Mouse (Mus musculus) heart, adult 2 months (tissue): Measurements from ENCODE around the gene Prrt1. TPM values are rescaled to one million over a fixed set of nuclear protein-coding genes. Genes with fewer than 3 reads are reported as not detected.
A peak's percentile ranks its signal among the peaks of the same experiment; 100 is the strongest.

Source experiments
- DNase-seq, 2 experiments: peaks; one replicate each; pipeline ENCODE4 v3.0.0; 2021
- H3K27ac ChIP-seq: fragments of 200-600 bp; 2 replicates; pipeline ENCODE4 v1.8.1; 2022
- H3K27me3 ChIP-seq: fragments of 200-500 bp; 2 replicates; pipeline ENCODE4 v1.6.1; 2012; ENCODE audit warnings: mild to moderate bottlenecking, low read length, inconsistent platforms, mixed read lengths; ENCODE audit not compliant: control insufficient read depth, insufficient read depth
- H3K36me3 ChIP-seq: fragments of 200-500 bp; 2 replicates; pipeline ENCODE4 v1.6.1; 2012; ENCODE audit warnings: low read length, inconsistent platforms; ENCODE audit not compliant: control insufficient read depth, insufficient read depth
- H3K4me1 ChIP-seq: fragments of 200-500 bp; 2 replicates; pipeline ENCODE4 v1.6.1; 2011; ENCODE audit warnings: low read length; ENCODE audit not compliant: control insufficient read depth, insufficient read depth
- H3K4me3 ChIP-seq: fragments of 200-600 bp; 2 replicates; pipeline ENCODE4 v1.8.1; 2022
- H3K79me2 ChIP-seq: fragments of 200-500 bp; replicated peaks from 2 replicates; pipeline ENCODE4 v1.6.1; 2012; ENCODE audit warnings: mild to moderate bottlenecking, inconsistent platforms, low read length, moderate library complexity, mixed read lengths; ENCODE audit not compliant: control insufficient read depth, insufficient read depth
- H3K9ac ChIP-seq: fragments of 200-500 bp; 2 replicates; pipeline ENCODE4 v1.6.1; 2012; ENCODE audit warnings: low read depth, mild to moderate bottlenecking, control low read depth, inconsistent platforms, low read length, mixed read lengths
- CTCF ChIP-seq: fragments of 200-600 bp; IDR thresholded peaks from 2 replicates; pipeline ENCODE4 v1.8.1; 2022; ENCODE audit warnings: antibody characterized with exemption, mild to moderate bottlenecking, moderate library complexity
- EP300 ChIP-seq: fragments of 200-500 bp; IDR thresholded peaks from 2 replicates; pipeline ENCODE4 v1.6.1; 2011; ENCODE audit warnings: low read depth, low read length, control low read depth; ENCODE audit not compliant: insufficient read depth
- POLR2A ChIP-seq: fragments of 200-500 bp; IDR thresholded peaks from 2 replicates; pipeline ENCODE4 v1.6.1; 2011; ENCODE audit warnings: mild to moderate bottlenecking, low read depth, low read length, control low read depth; ENCODE audit not compliant: insufficient read depth
- WGBS: fragments of 180-500 bp; shearing (Covaris S2); methylation state at CpG from one replicate; pipeline ENCODE4 v1.1.7; 2018; 5-methylcytosine and 5-hydroxymethylcytosine counted together
- intact Hi-C: fragments of 180-260 bp; cut with DNase I; formaldehyde crosslinking; loops from one replicate; pipeline ENCODE4 v1.15.1; 2025
- polyA plus RNA-seq: library from polyadenylated mRNA; depleted of rRNA; stranded (reverse); fragments of >200 nt; gene quantifications from 2 replicates; pipeline ENCODE4 v1.2.3, GENCODE M21; 2012
- total RNA-seq, 2 experiments: library from RNA; stranded (reverse); gene quantifications; 2 replicates each; pipeline ENCODE4 v1.2.3; 2021

Prrt1 gene
- total and polyA plus RNA-seq, 3 experiments = 0.86 to 7.0 (median 1.4) TPM

- peak in 1 of 2 experiments; percentile 38 for DNase-seq
- Histone ChIP-seq H3K4me3 (peak overlapping the region; percentile 33), H3K4me1 (peaks cover 20% of the 10 kb centered on the region), H3K9ac (peak overlapping the region; percentile 55), H3K79me2 (no peaks in the 10 kb centered on the region), H3K36me3 (no peaks in the 10 kb centered on the region), H3K27me3 (no peaks in the 10 kb centered on the region), H3K27ac (peak overlapping the region; percentile 97)
- intact Hi-C loops = loop anchor here (10.0 kb wide), 1 partner anchor 666 kb away; the partner anchor contains the start of gene Rgl2
- WGBS = 56% methylated on average over 15 of the region's 15 CpGs
- TF ChIP-seq EP300 (no peak), CTCF (no peak), POLR2A (no peak)
Observed at GRCm38 (mm10) chr17:34590154-34590987, 39.0 kb upstream of the Prrt1 start.

GRCm38 (mm10) chr17:34591029-34591993 lies 38.0 kb upstream of the Prrt1 start, which contains the start of gene Pbx2:
Gene Pbx2 (plus strand): TSS chr17:34591266.
- Histone ChIP-seq H3K4me3 (peak within 1 kb of the TSS; percentile 74), H3K36me3 (no peaks in the 10 kb centered on the region), H3K4me1 (peaks cover 20% of the 10 kb centered on the region), H3K27me3 (no peaks in the 10 kb centered on the region), H3K27ac (peak within 1 kb of the TSS; percentile 97), H3K9ac (peak within 1 kb of the TSS; percentile 89), H3K79me2 (no peaks in the 10 kb centered on the region)
- intact Hi-C loops = loop anchor here (10.0 kb wide), 1 partner anchor 667 kb away; the partner anchor contains the start of gene Rgl2
- no peak for TF ChIP-seq CTCF
- no peak for TF ChIP-seq EP300
- TF ChIP-seq POLR2A = no peak
- DNase-seq = peak; percentile 44 to 49
- 10% methylated on average over 21 of the region's 21 CpGs for WGBS

- peak overlapping the region; percentile 97 for H3K27ac ChIP-seq
- peak overlapping the region; percentile 74 for H3K4me3 ChIP-seq
- intact Hi-C loops = loop anchor here (10.0 kb wide), 1 partner anchor 667 kb away; the partner anchor contains the start of gene Rgl2
- H3K27me3 ChIP-seq = no peaks in the 10 kb centered on the region
- no peaks in the 10 kb centered on the region for H3K36me3 ChIP-seq
- H3K9ac ChIP-seq = peak overlapping the region; percentile 89
- H3K79me2 ChIP-seq = no peaks in the 10 kb centered on the region
- TF ChIP-seq CTCF (no peak), EP300 (0 out of 2 replicates have a peak, but pooled peaks have one; percentile 32), POLR2A (peak; percentile 87)
- 4% methylated on average over 23 of the region's 35 CpGs for WGBS
- DNase-seq = peak; percentile 90 to 91
- H3K4me1 ChIP-seq = peaks cover 17% of the 10 kb centered on the region
Observed at GRCm38 (mm10) chr17:34591994-34592375, 37.3 kb upstream of the Prrt1 start.

GRCm38 (mm10) chr17:34592581-34593549 lies 36.5 kb upstream of the Prrt1 start:
- 6% methylated on average over 30 of the region's 32 CpGs for WGBS
- TF ChIP-seq POLR2A = no peak; the same call in 1 of the 2 replicates
- TF ChIP-seq CTCF = no peak
- no peak for TF ChIP-seq EP300
- peak overlapping the region; percentile 74 for H3K4me3 ChIP-seq
- peaks cover 17% of the 10 kb centered on the region for H3K4me1 ChIP-seq
- intact Hi-C loops = loop anchor here (10.0 kb wide), 1 partner anchor 668 kb away; the partner anchor contains the start of gene Rgl2
- H3K9ac ChIP-seq = peak overlapping the region; percentile 88
- H3K36me3 ChIP-seq = no peaks in the 10 kb centered on the region
- DNase-seq = no peak
- H3K27me3 ChIP-seq = no peaks in the 10 kb centered on the region
- peak overlapping the region; percentile 87 for H3K27ac ChIP-seq
- no peaks in the 10 kb centered on the region for H3K79me2 ChIP-seq
